Mouse (Mus musculus) neural tube, embryonic 10.5 days (tissue): ENCODE data around the gene Usp29.

Experiments used
- DNase-seq: peaks from one replicate; pipeline ENCODE4 v3.0.0-alpha.2; 2017; ENCODE audit warnings: low spot score; ENCODE audit errors: extremely low spot score

Gene Usp29

DNA sequence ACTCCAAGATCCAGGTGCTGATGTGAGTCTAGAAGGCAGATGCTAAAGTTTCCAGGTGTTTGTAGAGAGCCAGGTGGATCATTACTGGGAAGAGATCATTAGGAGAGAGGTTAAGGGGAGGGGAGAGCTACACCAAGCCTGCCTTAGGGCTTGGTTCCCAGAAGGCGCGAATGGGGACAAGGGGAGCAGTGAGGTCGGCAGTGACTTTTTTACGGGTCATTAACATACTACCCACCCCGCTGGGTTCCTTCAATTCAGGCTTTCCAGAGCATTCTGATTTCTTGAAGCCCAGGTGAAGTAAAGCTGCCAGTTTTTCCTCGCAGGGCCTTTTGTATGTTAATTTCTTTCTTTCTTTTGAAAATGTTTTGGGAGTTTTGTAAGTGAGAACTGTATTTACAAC lies 29.8 kb downstream of the Usp29 start:
- no peak for DNase-seq

DNA sequence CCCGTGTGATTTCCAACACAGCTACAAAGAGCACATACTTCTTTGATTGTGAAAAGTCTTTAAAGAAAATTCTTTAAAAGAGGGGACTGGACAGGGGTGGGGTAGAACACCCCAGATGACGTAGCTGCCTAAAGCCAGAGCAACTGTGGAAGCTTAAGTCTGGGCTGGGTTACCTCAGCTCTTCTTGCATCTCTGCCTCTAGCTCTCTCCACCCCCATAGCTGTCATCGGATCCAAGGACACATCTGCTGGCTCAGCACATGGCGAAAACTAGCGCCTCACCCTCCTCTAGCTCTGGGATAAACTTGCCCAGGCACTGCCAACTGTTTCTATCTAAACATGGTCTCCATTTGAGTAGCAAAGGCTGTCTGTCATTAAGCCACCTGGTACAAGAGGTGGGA lies 34.9 kb downstream of the Usp29 start:
- no peak for DNase-seq

DNA sequence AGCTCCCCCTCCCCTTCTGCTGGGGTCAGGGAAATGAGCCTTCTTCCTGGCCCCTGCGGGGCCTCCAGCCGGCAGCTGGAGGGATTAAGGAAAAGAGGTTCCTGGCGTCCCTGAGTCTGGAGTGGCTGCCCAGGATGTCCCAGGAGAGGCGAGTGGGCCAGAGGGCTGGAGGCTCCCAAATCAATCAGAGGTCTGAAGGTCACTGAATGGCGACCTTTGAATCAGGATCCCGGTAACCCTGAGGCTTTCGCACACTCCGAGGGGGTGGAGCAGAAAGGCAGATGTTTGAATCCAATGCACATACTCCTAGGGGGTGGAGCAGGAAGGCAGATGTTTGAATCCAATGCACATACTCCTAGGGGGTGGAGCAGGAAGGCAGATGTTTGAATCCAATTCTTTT lies 39.9 kb downstream of the Usp29 start:
- peak; percentile 70 for DNase-seq

DNA sequence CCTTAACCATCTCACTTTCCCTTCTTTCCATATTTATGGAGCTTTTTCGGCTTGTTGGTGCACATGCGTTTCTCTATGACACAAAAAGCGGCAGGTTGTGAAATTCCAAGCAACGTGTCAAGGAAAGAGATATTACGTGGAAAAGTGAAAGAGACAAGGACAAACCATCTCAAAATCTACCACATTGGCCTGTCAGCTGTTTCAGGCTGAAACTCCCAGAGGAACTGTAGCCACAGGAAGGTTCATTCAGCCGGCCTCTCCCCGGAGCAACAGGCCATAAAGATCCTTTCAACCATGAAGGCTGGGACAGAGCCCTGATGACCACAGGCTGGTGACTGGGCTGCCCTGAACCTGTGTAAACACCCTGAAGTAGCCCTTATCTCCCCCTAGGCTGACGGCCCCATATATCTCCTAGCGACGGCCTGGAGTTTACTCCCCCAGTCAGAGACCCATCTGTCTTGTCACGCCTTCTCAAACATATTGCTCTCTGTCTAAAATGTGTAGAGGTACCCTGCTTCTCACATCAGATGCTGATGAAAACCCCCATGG lies 43.6 kb downstream of the Usp29 start:
- DNase-seq, result peak; percentile 29

DNA sequence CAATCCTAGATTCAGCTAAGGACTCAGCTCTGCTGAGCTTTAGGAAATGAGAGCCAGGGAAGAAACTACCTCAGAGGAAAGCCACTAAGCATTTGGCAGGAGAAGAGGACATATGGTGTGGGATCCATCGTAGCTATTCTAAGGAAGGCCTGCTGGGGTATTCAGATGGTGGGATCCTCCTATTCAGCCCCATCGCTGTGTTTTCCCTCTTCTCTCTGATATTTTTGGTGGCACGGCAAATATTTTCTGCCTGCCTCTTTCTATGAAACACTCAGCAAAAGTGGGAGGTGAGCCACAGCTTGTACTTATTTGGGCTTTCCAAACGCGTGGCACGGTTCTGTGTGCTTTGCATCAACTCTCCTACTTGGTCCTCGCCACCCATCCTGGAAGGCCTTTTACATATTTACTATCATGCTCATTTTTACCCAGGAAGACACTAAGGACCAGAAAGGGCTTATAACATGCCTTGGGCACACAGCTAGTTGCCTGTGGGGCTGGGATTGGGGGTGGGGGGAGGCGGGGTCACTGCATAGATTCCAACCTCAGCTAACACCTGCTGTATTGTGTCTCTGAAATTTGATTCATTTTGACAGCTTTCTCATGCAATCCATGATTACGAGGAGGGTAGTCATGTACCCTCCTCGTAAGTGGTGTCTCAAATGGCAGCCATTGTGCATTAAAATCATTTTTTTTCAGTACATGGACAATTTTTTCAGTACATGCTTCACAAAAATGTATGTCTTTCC lies 46.1 kb downstream of the Usp29 start:
- no peak for DNase-seq

DNA sequence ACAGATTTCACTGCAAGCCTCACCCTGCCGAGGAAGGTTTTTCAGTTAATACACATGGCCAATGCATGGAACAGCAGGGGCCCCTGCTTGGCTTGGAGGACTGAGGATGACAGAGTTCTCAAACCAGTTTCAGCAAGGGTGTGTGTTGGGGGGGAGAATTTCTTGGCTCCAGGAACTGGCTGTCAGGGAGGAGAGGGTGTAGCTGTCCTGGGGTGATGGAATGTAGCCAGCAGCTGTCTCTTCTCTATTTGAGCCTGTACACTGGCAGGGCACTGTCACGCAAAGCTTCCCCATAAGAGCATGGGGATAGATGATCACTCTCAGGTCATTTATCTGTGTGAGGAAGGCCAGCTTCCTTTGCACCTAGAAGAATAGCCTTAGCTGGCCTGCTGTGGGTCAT lies 46.7 kb downstream of the Usp29 start:
- no peak for DNase-seq

DNA sequence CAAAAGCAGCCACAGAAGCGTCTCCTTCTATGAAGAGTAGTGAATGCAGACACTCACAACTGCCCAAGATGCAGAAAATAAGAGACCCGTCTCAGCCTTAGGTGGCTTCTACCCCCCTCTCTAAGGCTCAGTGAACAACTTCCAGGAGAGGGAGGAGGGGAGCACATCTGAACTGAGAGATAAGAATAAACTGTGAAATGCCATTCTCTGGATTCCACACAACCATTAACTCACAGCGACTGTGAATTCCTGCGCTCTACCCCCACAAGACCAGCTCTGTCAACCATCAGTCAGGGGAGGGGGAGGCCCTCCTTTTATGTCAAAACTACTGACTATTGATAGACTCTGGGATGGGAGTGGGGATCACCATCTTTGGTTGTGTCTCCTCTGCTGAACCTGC lies 47.3 kb downstream of the Usp29 start:
- DNase-seq, result no peak

DNA sequence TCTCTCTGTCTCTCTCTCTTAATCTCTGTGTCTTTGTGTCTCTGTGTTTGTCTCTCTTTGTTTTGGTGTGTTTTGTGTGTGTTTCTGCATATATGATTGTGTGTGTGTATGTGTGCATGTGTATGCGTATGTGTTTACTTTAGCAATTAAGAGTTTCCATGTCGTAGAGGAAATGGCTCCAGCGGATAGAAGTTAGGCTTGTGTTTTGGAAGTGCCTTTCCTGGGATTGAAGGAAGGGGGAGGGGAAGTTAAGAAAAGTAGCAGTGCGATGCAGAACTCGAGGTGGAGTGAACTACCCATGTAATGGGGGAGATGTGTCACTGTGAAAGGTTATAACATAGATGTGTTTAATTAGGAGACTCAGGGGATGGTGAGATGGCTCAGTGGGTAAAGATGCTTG lies 48.8 kb downstream of the Usp29 start:
- DNase-seq, result no peak

DNA sequence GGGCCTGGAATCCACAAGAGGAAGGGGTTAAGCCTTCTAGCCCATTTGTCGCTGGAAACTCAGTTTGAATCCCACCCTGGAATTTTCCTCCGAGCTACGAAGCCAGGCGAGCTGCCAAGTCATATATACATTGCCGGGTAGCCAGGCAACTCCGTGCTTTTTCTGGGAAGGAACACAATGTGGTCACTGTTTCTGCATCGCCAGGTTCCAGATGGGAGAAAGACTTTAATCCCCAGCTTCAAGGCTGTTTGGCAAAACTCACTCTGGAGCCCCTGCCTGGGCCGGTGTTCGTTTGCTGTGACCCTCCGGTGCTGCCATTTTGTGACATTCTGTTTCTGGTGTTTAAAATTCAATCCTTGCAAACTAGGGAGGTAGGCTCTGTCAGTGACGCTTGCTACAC lies 51.2 kb downstream of the Usp29 start:
- DNase-seq, result no peak

DNA sequence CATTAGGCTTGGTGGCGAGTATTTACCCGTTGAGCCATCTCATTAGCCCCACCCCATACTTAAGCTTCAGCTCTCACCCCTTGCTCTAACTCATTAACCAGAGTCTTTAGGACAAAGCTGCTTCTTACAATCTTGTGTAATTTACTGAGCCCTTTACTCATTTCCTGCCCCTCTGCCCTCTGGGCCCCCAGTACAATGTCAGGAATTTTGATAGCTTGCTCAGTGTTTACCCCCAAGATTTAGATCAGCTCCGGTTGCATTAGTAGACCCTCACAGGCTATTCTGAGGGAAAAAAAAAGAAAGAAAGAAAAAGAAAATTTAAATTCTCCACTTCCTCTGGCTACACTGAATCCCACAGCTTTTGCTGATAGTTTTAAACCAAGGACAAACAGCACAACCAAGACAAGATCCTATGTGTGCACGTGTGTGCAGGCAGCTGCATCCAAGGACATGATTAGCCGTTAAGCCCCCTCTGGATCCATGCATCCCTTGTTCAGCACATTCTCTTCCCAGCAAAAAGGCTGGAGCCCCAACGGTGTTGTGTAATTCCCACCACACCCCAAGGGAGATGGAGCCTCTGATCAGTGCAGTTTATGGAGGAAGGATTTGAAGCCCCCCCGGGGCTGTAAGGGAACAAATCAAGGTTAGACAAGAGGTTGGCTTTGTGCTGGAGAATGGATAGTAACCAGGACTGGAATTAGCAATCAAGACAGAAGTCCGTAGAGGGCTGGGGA lies 54.1 kb downstream of the Usp29 start:
- no peak for DNase-seq

DNA sequence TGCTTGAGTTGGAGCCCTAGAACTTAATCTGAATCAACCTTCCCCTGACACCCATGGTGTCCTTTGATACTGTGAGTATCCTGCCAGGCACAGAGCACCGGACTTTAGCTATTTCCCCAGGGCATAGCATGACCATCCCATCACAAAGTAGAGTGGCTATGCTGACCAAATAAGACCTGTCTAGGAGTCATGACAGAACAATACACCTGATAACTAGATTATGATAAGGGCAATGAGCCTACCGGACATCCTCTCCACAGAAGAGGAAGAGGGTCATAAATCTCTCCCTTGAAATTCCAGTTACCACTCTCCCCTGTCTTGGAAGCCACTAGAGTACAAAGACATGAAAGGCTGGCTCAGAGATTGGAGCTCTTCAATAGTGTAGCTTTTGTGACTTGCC lies 56.6 kb downstream of the Usp29 start:
- no peak for DNase-seq

DNA sequence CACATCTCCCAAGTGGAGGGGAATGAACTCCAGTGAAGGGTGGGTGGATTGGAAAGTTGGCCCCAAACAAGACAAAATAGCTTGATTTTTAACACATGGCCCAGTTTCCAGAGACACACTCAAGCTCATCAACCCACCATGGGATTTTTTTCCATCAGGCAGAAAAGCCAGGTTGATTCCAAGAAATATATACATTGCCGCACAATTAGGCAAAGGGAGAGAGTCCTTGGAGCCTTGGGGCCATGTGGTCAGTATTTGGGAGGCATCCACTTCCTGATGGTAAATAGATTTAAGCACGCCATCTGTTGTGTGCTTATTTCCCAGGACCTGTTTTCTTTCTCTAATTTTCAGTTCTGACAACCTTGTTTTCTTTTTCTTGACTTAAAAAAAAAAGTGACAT lies 57.7 kb downstream of the Usp29 start:
- no peak for DNase-seq

DNA sequence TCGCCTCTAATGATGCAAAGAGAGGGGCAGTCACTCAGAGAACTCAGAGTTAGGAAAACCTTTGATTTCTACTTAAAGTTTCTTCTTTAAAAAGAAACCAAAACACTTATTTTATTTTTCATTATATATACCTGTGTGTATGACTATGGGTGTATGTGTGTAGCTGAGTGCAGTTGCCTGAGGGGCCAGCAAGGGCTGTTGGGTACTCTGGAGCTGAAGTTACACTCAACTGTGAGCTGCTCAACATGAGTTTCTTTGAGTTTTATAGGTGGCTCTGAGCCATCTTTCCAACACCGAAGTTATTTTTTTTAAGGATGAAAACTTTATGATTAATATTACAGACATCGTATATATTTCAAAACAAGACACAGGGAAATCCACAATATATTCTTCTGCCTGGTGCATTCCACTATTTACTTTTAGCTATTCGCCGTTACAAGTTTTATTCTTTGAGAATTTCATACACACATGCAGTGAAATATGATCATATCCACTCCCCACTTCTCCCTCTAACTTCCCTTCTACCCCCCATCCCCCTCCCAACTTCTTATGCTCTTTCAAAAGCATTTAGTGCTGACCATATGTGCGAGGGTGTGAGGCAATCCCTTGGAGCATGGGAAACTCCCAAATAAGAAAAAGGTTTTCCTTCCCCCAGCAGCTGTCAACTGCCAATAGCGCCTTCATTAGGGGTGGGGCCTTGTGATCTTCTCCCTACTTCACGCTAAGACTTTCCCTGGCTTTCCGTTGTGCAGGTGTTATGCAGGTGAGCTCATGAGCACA lies 61.1 kb downstream of the Usp29 start:
- DNase-seq, result no peak

DNA sequence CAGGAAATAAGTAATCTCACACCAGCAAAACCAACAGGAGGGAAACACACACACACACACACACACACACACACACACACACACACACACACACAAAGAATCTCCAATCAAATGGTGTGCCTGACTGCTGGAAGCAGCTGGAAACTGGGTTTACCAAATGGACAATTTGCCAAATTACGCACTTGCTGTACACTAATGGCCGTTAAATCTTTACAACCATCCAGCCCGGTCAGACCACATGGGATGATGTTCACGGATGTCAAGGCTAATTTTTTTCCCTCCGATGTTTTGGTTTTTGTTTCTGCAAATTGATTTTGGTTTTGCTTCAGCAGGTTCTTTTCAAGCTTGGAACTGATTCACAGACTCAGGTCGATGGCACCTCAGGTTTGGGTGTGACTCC lies 62.9 kb downstream of the Usp29 start:
- no peak for DNase-seq

DNA sequence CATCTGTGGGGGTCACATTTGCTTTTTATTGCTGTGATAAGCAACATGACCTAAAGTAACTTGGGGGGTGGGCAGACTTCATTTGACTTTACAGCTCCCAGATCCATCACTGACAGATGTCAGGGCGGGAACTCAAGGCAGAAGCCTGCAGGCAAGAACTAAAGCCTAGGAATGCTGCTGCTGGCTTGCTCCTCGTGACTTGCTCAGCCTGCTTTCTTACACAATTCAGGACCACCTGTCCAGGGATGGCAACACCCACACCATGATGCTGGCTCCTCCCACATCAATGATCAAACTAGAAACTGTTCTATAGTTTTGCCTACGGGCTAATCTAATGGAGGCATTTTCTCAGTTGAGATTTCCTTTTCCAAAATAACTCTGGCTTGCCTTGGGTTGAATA lies 63.4 kb downstream of the Usp29 start:
- peak; percentile 11 for DNase-seq

DNA sequence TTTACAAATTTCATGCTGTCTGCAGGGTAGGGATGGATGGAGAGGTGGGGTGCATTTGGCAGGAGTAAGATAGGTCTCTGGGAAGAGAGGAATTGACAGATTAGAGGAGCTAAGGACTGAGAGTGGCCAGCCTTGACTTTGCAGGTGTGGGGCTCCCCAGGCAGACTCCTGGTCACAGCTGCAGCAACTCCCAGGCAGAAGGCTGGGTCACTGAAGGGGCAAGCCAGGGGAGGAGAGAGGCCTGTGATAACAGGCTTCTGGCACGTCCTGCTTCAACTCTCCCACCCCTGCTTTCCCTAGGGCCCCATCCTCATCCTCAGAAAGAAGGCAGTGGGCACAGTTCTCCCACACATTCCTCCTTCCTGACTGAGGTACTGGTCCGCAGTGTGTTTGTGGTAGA lies 67.0 kb downstream of the Usp29 start:
- no peak for DNase-seq

DNA sequence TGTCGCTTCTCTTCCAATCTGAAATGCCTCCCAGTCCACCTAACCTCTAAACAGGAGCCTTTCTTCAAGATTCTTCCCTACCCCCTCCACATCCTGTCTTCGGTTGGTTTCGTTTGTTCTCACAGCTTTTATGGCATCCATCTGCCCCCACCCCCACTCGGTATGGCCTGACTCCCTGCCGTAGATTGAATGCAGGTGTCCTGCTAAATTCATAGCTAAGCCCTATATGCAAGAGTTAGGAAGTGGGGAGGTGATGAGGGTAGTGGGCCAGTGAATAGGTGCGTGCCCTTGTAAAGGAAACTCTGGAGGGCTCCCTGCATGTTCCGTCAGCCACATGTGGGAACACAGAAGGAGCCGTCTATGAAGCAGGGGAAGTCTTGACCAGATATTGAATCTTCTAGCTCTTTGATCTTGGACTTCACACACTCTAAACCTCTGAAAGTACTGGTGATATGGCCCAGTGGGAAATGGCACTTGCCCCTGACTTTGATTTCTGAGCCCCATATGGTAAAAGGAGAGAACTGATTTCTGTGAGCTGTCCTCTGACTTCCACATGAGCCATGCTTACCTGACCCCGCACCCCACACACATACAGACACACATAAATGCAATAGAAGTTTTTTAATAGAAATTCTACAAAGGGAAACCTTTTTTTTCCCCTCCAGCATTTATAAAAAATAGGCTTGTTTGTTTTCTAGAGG lies 68.9 kb downstream of the Usp29 start:
- no peak for DNase-seq

DNA sequence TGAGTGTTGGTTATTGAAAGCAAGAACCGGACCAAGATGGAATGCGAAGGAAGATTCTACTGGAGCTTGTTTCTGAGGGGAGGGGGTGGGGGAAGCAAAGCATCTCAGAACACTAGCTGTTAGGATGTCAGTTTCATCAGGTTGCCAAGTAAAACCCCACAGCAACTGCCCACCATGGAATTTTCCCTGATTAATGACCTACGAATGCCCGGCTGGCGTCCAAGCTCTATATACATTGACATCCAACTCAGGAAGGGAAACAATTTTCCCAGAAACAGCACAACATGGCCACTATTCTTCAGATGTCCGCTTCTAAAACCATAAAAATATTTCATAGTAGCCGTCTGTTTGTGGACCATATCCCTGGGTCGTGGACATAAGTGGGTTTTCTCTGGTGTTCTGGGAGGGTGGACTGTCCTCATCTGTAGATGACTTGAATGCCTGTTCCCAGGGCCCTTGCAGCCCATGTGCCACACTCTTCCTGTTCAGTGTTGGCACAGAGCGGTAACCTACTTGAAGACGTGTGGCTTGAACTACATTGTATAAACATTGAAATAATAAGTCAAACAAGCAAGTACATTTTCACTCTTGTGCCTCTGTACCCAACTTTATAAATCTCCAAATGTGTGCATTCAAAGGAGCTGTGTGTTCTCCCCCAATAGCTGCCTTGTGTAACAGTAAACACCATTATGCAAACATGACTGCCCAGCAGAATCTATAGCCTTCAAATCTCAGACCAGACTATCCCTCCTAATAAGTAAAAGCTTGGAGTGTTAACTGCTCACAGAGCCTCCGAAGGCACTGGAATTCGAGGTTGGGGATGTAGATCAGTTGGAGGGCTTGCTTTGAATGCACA lies 70.4 kb downstream of the Usp29 start:
- peak; percentile 12 for DNase-seq

DNA sequence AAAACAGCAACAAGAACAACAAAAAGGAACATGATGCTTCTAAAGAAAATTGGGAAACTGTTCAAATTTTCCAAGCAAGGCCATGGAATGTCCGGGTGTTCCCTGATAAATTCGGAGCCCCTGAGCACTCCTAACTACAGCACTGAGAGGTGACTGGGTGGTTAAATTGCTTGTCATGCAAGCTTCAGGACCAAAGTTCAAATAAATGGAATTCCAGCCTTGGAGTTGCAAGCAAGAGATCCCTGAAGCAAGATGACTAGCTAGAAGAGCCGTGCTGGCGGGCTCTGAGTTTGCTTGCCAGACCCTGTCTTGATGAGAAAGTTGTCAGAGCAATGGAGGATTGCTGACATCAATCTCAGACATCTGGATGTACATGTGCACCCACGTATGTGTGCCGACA lies 71.3 kb downstream of the Usp29 start:
- peak; percentile 12 for DNase-seq

DNA sequence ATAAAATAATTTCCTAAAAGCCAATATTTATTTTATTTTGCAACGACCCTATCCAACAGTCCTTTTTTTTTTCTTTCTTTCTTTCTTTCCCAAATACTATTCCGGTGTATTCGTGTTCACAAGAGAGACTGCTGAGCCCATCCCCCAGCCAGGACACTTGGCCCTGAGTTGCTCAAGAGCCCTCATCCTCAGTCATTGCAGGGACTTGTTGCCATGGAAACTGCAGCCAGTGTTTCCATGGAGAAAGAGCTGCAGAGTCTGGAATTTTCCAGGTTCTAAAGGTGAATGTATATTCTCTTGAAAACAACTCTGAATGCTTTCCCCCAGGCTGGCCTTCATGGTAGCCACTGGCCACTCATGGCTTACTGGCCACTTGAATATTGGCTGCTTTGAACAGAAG lies 80.2 kb downstream of the Usp29 start:
- DNase-seq, result no peak

DNA sequence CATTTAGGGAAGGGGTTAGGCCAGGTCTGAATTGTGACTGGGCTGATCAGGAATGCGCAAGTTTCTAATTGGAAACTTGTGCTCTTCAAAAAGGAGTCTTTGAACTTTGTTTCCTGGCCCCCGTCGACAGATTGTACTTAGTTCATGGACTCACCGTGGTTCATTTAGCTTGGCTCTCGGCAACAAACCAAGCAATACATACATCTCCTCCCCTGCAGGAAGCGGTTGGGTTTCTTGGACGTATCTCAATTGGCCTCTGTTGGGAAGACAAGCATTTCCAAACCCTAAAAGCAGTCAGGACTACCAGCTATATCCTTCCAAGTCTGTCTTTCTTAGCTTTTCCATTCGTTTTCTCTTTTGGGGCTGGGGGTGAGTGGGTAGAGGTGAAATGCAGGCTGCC lies 84.6 kb downstream of the Usp29 start:
- DNase-seq, result no peak
